Mouse (Mus musculus): Measurements from ENCODE around the gene Smarca4. TPM values are rescaled to one million over a fixed set of nuclear protein-coding genes. Genes with fewer than 3 reads are reported as not detected.
A peak's percentile ranks its signal among the peaks of the same experiment; 100 is the strongest.

The Smarca4 gene
- polyA plus RNA-seq, 1 experiment from 2014 or later = 22.1 TPM

GRCm38 (mm10) chr9:21594838-21595237 is 21.1 kb upstream of the Smarca4 start:
- ATAC-seq = no peak
- Histone ChIP-seq H3K4me1 (replicated peaks; ENCODE audit: control insufficient read depth, insufficient read depth, low read length) (0 out of 2 replicates have a peak, but pooled peaks cover 5% of the 10 kb centered on the region), H3K27ac (ENCODE audit: low read depth, low read length) (no peak overlapping the region), H3K9me3 (ENCODE audit: control insufficient read depth) (no peaks in the 10 kb centered on the region), H3K4me2 (replicated peaks; ENCODE audit: low read depth) (peak overlapping the region; percentile 94; the same call in 1 of the 2 replicates), H3K27me3 (replicated peaks; ENCODE audit: control insufficient read depth, insufficient read depth, low read length) (no peaks in the 10 kb centered on the region), H3K4me3 (ENCODE audit: low read depth, low read length) (no peak overlapping the region), H3K36me3 (ENCODE audit: control insufficient read depth, insufficient read depth) (peaks cover 7% of the 10 kb centered on the region), H3K9ac (ENCODE audit: low read depth, low read length) (no peak overlapping the region)
- 44% methylated on average over 2 of the region's 2 CpGs for WGBS
- TF ChIP-seq CTCF (IDR thresholded peaks at IDR 0.05; ENCODE audit: low read depth) = no peak

- Histone ChIP-seq H3K36me3 (ENCODE audit: control insufficient read depth, insufficient read depth) (peaks cover 3% of the 10 kb centered on the region), H3K9me3 (ENCODE audit: control insufficient read depth) (no peaks in the 10 kb centered on the region), H3K4me1 (replicated peaks; ENCODE audit: control insufficient read depth, insufficient read depth, low read length) (no peaks in the 10 kb centered on the region), H3K9ac (ENCODE audit: low read depth, low read length) (no peak overlapping the region), H3K27ac (ENCODE audit: low read depth, low read length) (no peak overlapping the region), H3K27me3 (replicated peaks; ENCODE audit: control insufficient read depth, insufficient read depth, low read length) (no peaks in the 10 kb centered on the region), H3K4me2 (replicated peaks; ENCODE audit: low read depth) (no peak overlapping the region), H3K4me3 (ENCODE audit: low read depth, low read length) (no peak overlapping the region)
- ATAC-seq = no peak
- peak; percentile 46; the same call in 1 of the 2 replicates for TF ChIP-seq CTCF (IDR thresholded peaks at IDR 0.05; ENCODE audit: low read depth)
- 48% methylated on average over 2 of the region's 2 CpGs for WGBS
These were observed 17.8 kb upstream of the Smarca4 start for GRCm38 (mm10) chr9:21598198-21598597.

GRCm38 (mm10) chr9:21600186-21600585 is 15.8 kb upstream of the Smarca4 start:
- ATAC-seq = no peak
- Histone ChIP-seq H3K4me2 (replicated peaks; ENCODE audit: low read depth) (no peak overlapping the region), H3K27ac (ENCODE audit: low read depth, low read length) (no peak overlapping the region), H3K36me3 (ENCODE audit: control insufficient read depth, insufficient read depth) (no peaks in the 10 kb centered on the region; the same call in 1 of the 2 replicates), H3K4me1 (replicated peaks; ENCODE audit: control insufficient read depth, insufficient read depth, low read length) (no peaks in the 10 kb centered on the region), H3K9me3 (ENCODE audit: control insufficient read depth) (no peaks in the 10 kb centered on the region), H3K27me3 (replicated peaks; ENCODE audit: control insufficient read depth, insufficient read depth, low read length) (no peaks in the 10 kb centered on the region), H3K4me3 (ENCODE audit: low read depth, low read length) (no peak overlapping the region), H3K9ac (ENCODE audit: low read depth, low read length) (no peak overlapping the region)
- TF ChIP-seq CTCF (IDR thresholded peaks at IDR 0.05; ENCODE audit: low read depth) = no peak
- 81% methylated on average over 3 of the region's 3 CpGs for WGBS

- TF ChIP-seq CTCF (IDR thresholded peaks at IDR 0.05; ENCODE audit: low read depth) = no peak
- peak; percentile 70 for ATAC-seq
- WGBS = 50% methylated on average over 2 of the region's 2 CpGs
- no peak overlapping the region for H3K27ac ChIP-seq (ENCODE audit: low read depth, low read length)
- no peak overlapping the region for H3K9ac ChIP-seq (ENCODE audit: low read depth, low read length)
- no peaks in the 10 kb centered on the region for H3K9me3 ChIP-seq (ENCODE audit: control insufficient read depth)
- H3K4me1 ChIP-seq (replicated peaks; ENCODE audit: control insufficient read depth, insufficient read depth, low read length) = no peaks in the 10 kb centered on the region
- no peak overlapping the region for H3K4me3 ChIP-seq (ENCODE audit: low read depth, low read length)
- H3K4me2 ChIP-seq (replicated peaks; ENCODE audit: low read depth) = no peak overlapping the region
- H3K36me3 ChIP-seq (ENCODE audit: control insufficient read depth, insufficient read depth) = no peaks in the 10 kb centered on the region; the same call in 1 of the 2 replicates
- H3K27me3 ChIP-seq (replicated peaks; ENCODE audit: control insufficient read depth, insufficient read depth, low read length) = no peaks in the 10 kb centered on the region
These were observed 14.9 kb upstream of the Smarca4 start for GRCm38 (mm10) chr9:21601073-21601472.

- no peak overlapping the region for H3K4me3 ChIP-seq (ENCODE audit: low read depth, low read length)
- H3K9ac ChIP-seq (ENCODE audit: low read depth, low read length) = no peak overlapping the region
- no peaks in the 10 kb centered on the region for H3K27me3 ChIP-seq (replicated peaks; ENCODE audit: control insufficient read depth, insufficient read depth, low read length)
- peak; percentile 92 for TF ChIP-seq CTCF (IDR thresholded peaks at IDR 0.05; ENCODE audit: low read depth)
- no peaks in the 10 kb centered on the region; the same call in 1 of the 2 replicates for H3K36me3 ChIP-seq (ENCODE audit: control insufficient read depth, insufficient read depth)
- peak; percentile 42; the same call in 1 of the 2 replicates for ATAC-seq
- H3K4me1 ChIP-seq (replicated peaks; ENCODE audit: control insufficient read depth, insufficient read depth, low read length) = no peaks in the 10 kb centered on the region
- H3K27ac ChIP-seq (ENCODE audit: low read depth, low read length) = no peak overlapping the region
- WGBS = 48% methylated on average over 10 of the region's 10 CpGs
- peak overlapping the region; percentile 40; the same call in 1 of the 2 replicates for H3K4me2 ChIP-seq (replicated peaks; ENCODE audit: low read depth)
- no peaks in the 10 kb centered on the region for H3K9me3 ChIP-seq (ENCODE audit: control insufficient read depth)
These were observed 14.1 kb upstream of the Smarca4 start for GRCm38 (mm10) chr9:21601722-21602399.

GRCm38 (mm10) chr9:21604119-21604518 is 11.8 kb upstream of the Smarca4 start:
- Histone ChIP-seq H3K27me3 (replicated peaks; ENCODE audit: control insufficient read depth, insufficient read depth, low read length) (no peaks in the 10 kb centered on the region), H3K9me3 (ENCODE audit: control insufficient read depth) (no peaks in the 10 kb centered on the region), H3K4me2 (replicated peaks; ENCODE audit: low read depth) (no peak overlapping the region), H3K4me1 (replicated peaks; ENCODE audit: control insufficient read depth, insufficient read depth, low read length) (no peaks in the 10 kb centered on the region), H3K9ac (ENCODE audit: low read depth, low read length) (no peak overlapping the region), H3K36me3 (ENCODE audit: control insufficient read depth, insufficient read depth) (no peaks in the 10 kb centered on the region; the same call in 1 of the 2 replicates), H3K27ac (ENCODE audit: low read depth, low read length) (no peak overlapping the region), H3K4me3 (ENCODE audit: low read depth, low read length) (no peak overlapping the region)
- 78% methylated on average over 5 of the region's 5 CpGs for WGBS
- ATAC-seq = no peak
- no peak for TF ChIP-seq CTCF (IDR thresholded peaks at IDR 0.05; ENCODE audit: low read depth)

Data from intestine, postnatal 0 days (tissue).